Mouse (Mus musculus) right cerebral cortex, adult 2 months (tissue): ENCODE measurements at regions not wholly inside any gene's neighbourhood (a gene's known extent, or its start where the extent isn't known, plus 50 kb on each side); places are given as distances from the start of the nearest gene placed in this dataset.

Source experiments
- DNase-seq, 2 experiments: peaks; one replicate each; pipeline ENCODE4 v3.0.0; 2021 to 2022; ENCODE audit warnings: low spot score in 2 of 2

DNA sequence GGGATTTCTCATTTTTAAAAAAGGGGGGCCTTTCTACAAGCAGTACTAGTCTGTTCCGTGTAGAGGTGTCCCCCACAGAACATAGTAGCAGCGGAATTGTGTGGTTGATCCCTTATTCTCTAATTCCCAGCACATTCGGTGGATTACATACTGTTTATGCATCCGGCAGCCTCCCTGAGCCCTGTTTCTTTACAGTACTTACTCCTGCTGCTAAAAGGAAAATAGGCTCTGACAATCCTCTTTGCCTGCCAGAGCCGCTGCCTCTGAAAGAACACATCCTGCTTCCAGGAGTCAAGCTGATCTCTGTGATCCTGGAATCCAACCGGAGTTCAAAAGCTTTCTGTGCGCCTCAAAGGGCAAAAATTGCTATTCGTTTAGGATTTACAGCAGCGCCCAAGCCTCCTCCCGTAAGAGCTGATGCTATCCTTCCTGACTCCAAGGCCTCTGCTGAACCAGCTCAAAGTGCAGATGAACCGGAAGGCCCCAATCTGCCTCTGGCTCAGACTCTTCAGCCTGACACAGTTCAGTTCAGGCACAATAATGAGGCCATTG lies 936.6 kb downstream of the Ndufa4 start:
- peak; percentile 8 to 20 for DNase-seq

DNA sequence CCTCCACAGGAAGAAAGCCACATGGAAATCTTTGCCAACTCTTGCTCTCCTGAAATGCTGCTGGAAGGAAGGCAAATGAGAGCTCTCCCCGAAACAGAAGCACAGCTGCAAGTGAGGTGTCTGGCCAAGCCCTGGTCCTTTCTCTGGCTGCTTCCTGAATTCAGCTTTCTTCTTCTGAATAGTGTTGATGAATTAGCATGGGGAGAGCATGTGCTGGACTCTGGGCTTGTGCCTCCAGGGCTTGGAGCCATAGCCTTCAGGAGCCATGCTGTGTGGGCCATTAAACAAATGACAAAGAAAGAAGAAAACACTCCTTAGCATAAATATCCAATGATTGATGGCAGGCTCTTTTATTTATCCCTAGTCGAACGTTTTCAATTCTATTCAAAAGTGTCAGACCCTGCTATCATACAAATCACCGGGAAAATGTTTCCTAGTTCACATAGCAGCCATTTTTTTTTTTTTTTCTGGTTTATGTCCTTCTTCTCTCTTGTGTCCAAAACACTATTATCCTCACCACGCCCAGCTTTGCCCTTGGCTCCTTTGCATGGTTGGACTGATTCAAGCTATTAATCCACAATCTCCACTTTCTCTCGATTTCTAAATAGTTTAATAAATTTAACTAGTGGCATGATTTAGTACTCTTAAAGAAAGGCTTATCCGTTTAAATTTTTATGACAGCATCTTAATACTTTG lies 937.3 kb downstream of the Ndufa4 start:
- DNase-seq: peak; percentile 22 to 26

- no peak for DNase-seq
Measured at GRCm38 (mm10) chr6:10943545-10943944, 963.8 kb downstream of the Ndufa4 start.

DNA sequence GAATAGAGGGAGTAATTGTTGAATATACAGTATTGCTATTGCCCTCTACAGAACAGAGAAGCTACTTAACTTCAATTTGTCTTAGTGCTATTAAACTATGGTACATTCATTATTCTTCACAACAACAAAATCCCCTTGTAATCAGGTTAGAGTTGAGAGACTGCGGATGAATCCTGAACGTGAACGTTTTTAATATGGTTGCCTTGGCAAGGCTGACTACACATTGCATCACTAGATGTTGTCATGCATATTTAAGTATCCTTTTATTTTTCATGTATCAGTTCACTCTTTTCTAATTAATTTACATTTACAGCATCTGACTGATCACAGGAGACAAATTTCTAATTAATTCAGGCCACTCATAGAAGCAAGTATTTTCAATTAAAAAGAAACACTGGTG lies 965.8 kb downstream of the Ndufa4 start:
- DNase-seq: no peak
